Mouse (Mus musculus) thymus, postnatal 4 days (tissue): Measurements from ENCODE around the gene Olfr204.
"Not testable (repeated sequence)": the region's sequence is repeated elsewhere in the genome, so short reads cannot be mapped to it uniquely, and the experiment has no call there.

Experiments
- DNase-seq: peaks from one replicate; pipeline ENCODE4 v3.0.0; 2021

Gene Olfr204

DNA sequence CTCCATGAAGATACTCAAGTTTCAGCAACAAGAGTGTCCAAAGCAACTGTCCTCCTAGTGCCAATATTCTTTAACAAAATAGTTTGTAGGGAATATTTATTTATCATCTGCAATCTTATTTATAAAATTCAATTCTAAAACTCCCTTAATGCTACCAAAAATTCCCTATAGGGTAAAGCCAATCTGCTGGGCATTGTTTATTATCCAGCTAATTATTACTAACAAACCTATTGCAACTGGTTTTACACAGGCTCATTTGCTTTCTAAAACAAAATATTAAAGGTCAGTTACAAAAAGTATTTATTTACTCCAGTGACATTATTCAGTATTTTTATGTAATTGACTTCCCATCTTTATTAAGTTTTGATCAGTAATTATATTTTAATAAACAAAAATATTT lies at the start of gene Olfr204:
Gene Olfr204 (minus strand): TSS at position 101 of the 400 bp plus-strand sequence.
- no peak for DNase-seq

DNA sequence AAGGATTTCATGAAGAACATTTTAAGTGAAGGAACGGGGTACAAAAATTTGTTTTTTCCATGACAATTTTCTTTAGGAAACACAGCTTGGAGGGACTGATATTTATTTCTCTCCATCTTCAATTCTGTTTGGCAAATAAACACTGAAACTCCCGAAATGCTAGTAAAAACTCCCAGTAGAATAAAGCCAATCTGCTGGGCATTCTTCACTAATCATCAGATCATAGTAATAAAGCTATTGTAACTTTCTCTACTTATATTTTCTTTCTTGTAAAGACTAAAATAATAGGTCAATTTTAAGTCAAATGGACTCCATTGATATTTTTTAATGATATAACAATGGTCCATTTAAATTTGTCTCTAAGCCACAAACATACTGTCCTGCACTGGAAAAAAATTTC lies 45.8 kb upstream of the Olfr204 start, which contains the start of gene Olfr209:
Gene Olfr209 (minus strand): TSS at position 101 of the 400 bp plus-strand sequence.
- DNase-seq, result no peak

DNA sequence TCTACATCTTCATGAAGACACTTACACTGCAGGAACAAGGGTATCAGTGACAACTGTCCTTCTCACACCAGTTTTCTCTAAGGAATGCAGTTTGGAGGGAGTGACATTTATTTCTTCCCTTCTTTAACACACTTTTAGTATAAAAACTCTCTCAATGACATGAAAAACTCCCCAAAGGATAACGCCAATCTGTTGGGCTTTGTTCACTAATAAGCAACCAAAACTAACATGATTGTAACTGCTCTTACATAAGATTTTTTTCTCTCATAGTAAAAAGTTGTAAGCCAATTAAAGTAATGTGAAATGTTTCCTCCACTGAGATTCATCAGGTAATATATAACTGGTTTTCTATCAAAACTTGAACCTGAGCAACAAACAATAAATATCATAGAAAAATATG lies 31.1 kb upstream of the Olfr204 start, which contains the start of gene Olfr206:
Gene Olfr206 (minus strand): TSS at position 101 of the 400 bp plus-strand sequence.
- no peak for DNase-seq

DNA sequence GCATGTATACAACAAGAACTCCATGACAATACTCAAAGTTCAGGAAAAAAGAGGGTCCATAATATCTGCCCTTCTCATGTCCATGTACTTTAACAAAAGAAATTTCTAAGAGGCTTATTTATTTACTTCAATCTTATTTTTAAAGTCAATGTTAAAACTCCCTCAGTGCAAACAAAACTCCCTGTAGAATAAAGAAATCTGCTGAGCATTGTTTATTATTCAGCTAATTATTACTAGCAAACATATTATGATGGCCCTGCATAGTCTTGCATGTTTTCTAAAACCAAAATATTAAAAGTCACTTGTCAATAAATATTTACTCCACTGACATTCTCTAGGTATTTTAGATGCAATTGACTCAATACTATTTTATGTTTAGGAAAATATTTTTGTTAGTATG lies 13.0 kb upstream of the Olfr204 start, which contains the start of gene Olfr205:
Gene Olfr205 (minus strand): TSS at position 101 of the 400 bp plus-strand sequence.
- DNase-seq, result no peak

DNA sequence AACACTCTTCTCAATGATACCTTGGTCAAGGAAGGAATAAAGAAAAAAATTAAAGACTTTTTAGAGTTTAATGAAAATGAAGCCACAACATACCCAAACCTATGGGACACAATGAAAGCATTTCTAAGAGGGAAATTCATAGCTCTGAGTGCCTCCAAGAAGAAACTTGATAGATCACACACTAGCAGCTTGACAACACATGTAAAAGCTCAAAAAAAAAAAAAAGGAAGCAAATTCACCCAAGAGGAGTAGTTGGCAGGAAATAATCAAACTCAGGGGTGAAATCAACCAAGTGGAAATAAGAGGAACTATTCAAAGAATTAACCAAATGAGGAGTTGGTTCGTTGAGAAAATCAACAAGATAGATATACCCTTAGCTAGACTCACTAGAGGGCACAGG lies 5.2 kb upstream of the Olfr204 start:
- not testable (repeated sequence) for DNase-seq

DNA sequence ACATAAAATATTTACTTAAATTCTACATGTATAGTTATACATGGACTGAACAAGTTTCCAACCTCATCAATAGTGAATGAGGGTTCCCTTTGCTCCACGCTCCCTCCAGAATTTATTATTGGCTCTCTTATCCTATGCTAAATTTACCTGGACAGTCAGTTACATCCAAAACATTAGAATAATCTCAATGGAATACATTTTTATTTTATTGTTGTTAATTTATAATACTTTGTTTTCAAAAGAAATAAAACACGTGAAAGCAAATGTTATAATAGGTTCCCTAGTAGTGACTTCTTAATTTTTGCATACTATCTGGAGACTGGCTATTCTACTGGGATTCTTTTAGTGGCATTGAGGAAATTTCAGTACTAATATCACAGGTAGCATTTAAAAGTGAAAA lies 19.5 kb downstream of the Olfr204 start, which contains the start of gene Olfr203:
Gene Olfr203 (plus strand): TSS at position 301 of the 400 bp plus-strand sequence.
- DNase-seq, result no peak

DNA sequence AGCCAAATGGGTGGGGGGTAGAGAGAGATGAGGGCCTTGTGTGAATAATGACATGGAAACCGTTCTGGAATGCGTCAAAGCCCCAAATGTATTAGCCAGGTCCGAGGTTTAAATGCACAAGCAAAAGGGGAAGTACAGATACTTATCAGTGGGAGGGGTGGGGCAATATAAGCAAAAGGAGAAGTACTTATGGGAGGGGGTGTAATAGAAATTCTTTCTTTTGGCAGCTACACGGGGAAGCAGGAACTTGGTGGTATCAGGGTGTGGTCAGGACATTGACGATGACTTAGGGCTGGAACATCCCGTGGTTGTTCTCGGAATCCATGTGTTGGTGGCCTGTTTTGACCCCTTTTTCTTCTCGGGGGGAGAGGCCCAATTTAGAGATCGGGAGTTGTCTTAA lies 30.5 kb downstream of the Olfr204 start:
- DNase-seq, result not testable (repeated sequence)

DNA sequence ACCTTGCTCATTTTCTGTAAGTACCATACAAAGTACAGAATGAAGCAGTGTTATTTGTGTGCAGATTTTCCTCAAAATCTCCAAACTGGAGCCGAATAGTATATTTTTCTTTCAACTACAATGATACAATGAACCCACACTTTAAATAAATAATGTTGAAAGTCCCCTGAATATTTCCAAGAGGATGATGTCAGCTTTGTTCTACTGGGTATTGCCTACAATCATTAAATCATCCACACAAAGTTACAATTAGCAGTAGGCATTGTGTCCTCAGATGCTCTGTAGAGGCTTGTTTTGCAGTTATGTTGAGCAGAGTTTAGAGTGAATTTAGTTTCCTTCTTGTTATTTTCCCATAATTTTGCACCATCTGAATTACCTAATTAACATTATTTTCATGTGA lies 31.4 kb downstream of the Olfr204 start, which contains the start of gene Olfr202:
Gene Olfr202 (minus strand): TSS at position 101 of the 400 bp plus-strand sequence.
- no peak for DNase-seq

DNA sequence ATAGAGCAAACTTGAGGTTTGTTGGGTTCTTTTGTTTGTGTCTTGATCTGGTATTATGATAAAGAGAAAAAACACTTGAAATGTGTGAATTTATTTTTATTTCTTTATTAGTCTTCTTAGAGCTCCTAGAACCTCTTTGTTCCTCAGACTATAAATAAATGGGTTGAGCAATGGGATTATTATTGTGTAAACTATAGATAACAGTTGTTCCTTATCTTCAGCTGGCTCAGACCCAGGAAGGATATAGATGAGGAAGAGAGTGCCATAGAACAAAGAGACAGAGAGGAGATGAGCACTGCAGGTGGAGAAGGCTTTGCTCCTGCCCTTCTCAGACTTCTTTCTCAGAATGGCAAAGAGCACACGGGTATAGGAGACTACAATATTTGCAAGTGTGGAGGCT lies 34.6 kb downstream of the Olfr204 start:
- DNase-seq, result no peak

DNA sequence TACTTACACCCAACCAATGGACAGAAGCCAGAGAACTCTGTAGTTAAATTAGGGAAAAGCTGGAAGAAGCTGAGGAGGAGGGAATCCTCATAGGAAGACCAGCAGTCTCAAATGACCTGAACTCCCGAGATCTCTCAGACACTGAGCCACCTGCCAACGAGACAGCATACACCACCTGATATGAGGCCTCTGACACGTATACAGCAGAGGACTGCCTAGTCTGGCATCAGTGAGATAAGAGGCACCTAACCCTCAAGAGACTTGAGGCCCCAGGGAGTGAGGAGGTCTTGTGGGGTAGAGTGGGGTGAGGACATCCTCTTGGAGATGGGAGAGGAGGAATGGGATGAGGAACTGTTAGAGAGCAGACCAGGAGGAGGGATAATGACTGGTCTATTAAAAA lies 37.5 kb downstream of the Olfr204 start:
- no peak for DNase-seq

DNA sequence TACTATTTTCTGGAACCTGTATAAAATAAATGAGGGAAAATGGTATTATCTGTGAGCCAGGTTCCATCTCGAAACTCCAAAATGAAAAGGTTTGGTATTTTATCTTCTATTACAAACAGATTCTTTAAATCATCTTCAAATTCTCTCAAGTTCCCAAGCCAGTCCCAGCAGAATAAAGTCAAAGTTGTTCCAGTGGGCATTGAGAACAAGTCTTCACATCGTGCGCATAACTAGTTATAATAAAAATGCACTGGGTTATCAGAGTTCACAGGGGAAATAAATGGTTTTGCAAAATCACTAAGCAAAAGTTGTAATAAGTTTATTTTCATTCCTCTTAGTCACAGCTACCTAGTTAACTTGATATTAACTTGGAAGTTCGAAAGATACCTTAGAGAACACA lies 45.5 kb downstream of the Olfr204 start, which contains the start of gene Olfr201:
Gene Olfr201 (minus strand): TSS at position 101 of the 400 bp plus-strand sequence.
- not testable (repeated sequence) for DNase-seq

DNA sequence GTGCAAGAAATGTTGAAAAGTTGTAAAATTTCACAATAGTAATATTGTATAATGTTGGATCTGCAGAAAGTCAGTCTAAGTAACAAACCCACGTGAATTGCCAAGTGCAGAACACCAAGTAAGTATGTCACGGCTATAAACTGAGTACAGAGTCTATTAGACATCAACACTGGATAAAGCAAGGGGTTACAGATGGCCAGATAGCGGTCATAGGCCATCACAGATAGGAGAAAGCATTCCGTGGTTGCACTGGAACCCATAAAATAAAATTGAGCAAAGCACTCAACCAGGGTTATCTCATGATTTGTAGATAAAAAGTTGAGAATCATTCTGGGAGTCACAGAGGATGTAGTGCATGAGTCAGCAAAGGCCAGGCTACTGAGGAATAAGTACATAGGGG lies 49.0 kb downstream of the Olfr204 start:
- DNase-seq, result not testable (repeated sequence)
